Mouse (Mus musculus): ENCODE data around the gene Slc9b1.

The Slc9b1 gene

DNA sequence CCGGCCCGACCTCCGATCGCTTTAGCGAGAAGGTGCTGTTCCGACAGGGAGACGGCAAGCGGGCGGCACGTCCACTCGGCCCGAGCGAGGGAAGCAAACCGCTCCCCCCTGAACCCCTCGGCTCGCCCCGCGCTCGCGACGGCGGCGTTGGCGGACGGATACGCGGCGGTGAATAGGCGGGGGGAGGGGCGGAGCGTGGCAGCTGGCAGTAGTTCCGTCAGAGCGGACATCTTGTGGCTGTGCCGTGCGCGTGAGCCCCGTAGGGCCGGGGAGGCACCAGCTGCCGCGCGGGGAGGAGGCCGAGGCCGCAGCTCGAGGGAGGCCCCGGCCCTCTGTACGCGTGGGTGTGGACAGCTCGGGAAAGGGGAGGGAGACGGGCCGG is 90.7 kb downstream of the Slc9b1 start:
- DNase-seq (ENCODE audit: low spot score in 2 of 2), result peak; percentile 95

DNA sequence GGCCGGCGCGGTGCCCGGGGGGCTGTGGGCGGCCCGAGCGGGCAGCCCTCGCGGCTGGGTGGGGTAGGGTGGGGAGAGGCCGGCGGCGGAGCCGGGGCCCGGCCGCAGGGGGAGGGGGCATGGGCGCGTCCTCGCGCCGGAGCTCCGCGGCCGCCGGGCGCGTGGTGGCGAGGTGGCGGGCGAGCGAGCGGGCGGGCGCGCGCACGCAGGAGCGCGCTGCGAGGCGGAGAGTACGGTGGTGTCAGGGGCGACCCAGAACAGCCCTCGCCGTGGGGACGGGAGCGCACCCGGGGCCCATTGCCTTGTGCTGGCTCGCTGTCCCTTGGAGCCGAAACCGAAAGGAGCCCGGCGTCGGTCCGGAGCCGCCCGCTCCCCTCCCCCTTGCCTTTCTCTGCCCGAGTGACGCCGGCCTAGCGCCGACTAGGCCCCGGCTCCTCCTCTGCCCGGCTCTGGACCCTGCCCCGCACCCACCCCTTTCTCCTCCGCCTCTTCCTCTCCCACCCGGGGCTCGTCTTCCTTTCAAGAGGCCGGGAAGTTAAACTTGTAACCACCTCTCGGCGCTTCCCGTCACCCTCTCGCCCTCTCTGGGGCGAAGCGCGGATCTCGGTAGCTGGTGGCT is 91.2 kb downstream of the Slc9b1 start:
- peak; percentile 84 to 86 for DNase-seq (ENCODE audit: low spot score in 2 of 2)

- no peak for DNase-seq (ENCODE audit: low spot score in 2 of 2)
These were observed 91.8 kb downstream of the Slc9b1 start for GRCm38 (mm10) chr3:135439651-135440050.

GRCm38 (mm10) chr3:135440221-135440620 is 92.4 kb downstream of the Slc9b1 start:
- DNase-seq (ENCODE audit: low spot score in 2 of 2), result peak; percentile 34 to 40

GRCm38 (mm10) chr3:135440621-135441020 is 92.8 kb downstream of the Slc9b1 start:
- no peak for DNase-seq (ENCODE audit: low spot score in 2 of 2)

GRCm38 (mm10) chr3:135444930-135445329 is 97.1 kb downstream of the Slc9b1 start:
- DNase-seq (ENCODE audit: low spot score in 2 of 2), result no peak

All from thymus, postnatal 10 days (tissue).